Mouse (Mus musculus) T-cell, adult 2 months (primary cell): ENCODE measurements at regions not wholly inside any gene's neighbourhood (a gene's known extent, or its start where the extent isn't known, plus 50 kb on each side); places are given as distances from the start of the nearest gene placed in this dataset.
"Not testable (repeated sequence)": the region's sequence is repeated elsewhere in the genome, so short reads cannot be mapped to it uniquely, and the experiment has no call there.

ENCODE experiments used
- DNase-seq: peaks from one replicate; pipeline ENCODE4 v3.0.0; 2022; ENCODE audit warnings: low spot score

DNA sequence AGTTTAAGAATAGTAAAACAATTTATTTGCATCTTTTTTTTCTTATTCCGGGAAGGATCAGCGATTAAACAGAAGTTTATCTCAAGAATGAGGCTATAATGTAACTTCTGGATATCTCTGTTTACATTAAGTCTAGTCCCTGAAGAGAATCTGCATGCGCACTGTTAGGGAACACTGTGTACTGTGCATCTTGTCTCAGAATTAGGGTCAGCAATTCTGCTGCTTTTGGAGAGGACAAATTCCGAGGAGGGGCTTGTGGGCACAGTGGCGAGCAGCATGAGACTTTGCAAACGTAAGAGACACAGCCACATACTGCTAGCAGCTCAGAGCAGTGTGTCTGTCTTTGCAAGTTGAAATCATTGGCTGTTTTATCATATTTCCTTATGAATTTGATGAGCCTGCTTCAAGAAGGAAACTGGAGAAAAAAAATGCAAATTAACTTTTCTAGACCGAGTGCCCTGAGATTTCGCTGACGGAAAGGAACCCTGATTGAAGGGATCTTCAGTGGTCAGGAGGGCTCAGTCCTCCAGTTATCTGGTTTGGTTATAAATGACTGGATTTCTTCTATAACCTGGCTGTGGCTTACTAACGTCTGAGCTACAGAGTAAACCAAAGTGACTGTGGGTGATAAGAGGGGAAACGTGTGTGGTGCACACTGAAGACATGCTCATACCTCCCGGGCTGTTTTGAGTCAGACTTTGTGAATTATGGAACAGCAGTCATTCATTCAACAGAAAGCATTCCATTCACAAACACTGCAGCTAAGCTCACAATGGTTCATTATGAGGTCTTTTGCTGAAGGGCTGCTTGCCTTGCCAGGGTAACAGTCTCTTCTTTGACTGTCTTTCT is 305.1 kb downstream of the Ets1 start:
- DNase-seq = no peak

DNA sequence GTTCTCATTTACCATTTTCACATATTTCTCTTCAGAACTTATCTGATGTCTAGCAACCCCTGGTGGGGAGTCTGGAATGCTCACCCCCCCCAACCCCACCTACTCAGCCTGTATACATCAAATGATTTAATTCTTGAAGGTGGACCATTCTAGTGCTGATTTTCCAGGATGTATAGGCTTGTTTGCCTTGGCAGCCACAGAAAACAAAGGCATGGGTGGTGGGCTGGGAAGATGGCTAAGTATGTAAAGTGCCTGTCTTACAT is 305.7 kb downstream of the Ets1 start:
- peak; percentile 76 for DNase-seq

DNA sequence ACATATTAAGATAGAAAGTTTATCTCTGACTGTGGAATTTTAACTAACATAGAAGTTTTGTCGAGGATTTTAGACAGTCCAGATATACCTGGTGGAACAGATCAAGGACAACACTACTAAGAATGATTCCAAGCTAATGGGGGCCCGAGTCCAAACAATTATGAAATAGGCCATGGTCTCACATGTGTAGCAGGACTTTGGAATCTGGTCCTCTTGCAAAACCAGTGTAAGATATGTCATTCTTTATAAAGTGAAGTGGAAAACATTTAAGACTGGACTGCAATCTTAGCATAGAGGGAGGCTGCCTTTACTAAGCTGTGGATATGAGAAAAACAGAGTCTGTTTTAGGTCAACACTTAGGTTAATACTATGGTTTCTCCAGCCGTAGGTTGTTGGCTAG is 311.2 kb downstream of the Ets1 start:
- DNase-seq = no peak

DNA sequence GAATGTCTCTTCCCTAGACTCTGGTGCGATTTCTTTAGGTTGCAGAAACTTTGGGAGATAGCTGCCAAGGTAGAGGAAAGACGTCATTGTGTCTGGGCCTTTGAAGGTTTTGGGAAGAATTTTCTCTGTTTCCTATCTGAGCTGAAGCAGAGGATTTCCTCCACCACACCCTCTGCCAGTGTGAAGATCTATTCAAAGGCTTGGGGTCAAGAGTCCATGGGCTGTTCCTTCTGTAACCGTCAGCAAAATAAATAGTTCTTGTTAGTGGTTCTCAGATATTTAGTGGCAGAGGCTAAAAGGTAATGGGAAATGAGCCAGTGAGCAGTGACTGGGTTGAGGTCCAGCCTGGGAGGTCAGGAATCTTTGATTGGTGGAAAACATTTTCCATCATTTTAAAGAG is 313.0 kb downstream of the Ets1 start:
- no peak for DNase-seq

DNA sequence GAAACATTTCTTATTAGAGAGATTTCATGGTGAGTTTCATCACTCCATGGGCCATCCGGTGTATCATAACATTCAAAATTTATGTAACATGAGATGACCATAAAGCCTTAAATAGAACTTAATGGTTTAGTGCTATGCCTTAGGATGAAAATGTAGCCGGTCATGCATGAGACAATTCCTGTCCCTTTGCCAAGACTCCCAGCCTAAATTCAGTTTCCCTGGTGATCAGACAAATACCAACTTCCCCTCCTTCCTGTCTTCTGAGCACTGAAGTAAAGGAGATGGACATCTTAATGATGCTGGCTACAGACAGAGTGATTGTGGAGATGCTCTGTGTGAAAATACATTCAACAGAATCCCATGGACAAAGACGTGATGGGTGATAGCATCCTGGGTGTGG is 322.7 kb downstream of the Ets1 start:
- no peak for DNase-seq

DNA sequence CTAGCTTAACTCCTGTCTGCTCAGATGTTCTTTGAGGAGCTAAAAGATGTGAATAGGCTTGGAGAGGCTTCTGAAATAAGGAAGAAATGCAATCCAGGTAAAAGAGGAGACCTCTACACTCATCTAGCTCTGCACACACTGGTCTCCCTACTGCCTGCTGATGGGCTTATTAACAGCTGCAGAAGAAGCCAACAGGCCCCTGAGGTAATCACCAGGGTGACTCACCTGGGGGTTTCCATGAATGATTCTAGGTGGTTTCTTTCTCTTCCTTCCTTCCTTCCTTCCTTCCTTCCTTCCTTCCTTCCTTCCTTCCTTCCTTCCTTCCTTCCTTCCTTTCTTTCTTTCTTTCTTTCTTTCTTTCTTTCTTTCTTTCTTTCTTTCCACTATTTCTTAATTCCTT is 323.4 kb downstream of the Ets1 start:
- DNase-seq = not testable (repeated sequence)

DNA sequence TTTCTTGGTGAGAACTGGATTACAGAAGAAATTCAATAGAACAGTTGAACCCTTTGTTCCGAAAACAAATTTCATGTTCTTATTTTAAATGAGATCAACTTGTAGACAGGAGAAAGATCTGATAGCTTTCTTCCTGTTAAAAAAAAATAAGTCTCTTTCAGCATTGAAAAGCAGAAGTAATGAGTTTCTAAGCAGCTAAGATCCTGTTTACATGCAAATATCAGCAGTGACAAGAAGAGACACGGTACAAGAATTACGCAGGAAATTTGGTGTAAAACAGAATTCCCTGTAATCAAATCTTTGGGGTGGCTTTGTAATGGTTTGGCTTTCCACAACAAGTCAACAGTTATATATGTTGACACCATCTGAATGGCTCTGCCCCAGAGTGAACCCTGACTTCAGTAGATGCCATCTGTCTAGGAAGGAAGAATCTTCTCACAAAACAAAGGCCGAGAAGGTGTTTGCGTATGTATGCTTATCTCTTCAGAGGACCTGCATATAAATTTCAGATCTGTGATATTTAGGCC is 326.7 kb downstream of the Ets1 start:
- DNase-seq = peak; percentile 8

DNA sequence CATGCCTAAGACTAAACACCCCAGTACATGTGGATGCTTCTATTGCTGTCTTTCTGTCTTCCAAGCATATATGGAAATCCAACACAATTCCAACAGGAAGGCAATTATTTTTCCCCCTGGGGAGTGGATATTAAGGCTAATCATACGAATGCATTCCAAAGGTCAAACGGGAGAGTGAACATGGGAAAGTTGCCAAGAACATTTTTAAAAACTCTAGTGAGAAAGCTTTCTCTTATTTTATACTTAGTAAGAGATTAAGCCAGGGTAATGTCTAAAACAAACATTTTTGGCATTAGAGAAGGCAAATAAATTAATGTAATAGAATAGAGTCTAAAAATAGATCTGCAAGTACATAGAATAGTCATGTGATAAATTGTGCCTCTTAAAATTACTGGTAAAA is 332.4 kb downstream of the Ets1 start:
- DNase-seq = no peak

DNA sequence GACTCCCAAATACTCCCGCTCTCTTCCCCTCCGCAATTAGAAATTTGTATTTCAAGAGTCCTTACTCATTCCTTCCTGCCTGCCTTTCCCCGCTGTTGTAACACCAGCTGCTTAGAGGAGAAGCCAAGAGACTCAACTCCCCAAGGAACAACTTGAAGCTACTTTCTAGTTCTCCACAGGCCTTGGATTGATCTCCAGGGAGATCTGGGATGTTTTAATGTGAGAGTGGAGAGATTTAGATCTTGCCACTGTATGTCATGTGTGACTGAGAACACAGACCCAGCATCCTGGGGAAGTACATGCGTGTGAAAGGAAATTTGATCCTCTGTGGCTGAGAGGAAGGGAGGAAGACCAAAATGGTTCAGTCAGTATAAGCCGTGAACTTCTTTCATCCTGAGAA is 335.4 kb downstream of the Ets1 start:
- DNase-seq = no peak

DNA sequence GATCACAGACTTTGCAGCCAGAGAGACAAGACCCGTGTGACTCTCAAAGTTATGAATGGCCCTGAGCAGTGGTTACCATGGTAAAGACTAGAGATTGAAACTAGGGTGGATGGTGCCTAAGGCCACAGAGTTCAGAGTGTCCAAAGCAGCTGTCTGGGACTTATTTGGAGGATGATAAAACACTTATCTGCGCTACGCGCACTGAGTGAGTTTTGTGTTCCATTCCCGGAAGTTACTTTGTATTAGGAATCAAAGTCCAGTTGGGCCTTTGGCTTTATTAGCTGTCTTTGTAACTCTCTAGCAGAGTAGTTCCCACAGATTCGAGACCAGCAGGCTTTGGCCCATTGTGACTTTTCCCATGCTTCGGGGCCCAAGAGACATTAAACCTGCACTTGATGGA is 335.9 kb downstream of the Ets1 start:
- DNase-seq = no peak

DNA sequence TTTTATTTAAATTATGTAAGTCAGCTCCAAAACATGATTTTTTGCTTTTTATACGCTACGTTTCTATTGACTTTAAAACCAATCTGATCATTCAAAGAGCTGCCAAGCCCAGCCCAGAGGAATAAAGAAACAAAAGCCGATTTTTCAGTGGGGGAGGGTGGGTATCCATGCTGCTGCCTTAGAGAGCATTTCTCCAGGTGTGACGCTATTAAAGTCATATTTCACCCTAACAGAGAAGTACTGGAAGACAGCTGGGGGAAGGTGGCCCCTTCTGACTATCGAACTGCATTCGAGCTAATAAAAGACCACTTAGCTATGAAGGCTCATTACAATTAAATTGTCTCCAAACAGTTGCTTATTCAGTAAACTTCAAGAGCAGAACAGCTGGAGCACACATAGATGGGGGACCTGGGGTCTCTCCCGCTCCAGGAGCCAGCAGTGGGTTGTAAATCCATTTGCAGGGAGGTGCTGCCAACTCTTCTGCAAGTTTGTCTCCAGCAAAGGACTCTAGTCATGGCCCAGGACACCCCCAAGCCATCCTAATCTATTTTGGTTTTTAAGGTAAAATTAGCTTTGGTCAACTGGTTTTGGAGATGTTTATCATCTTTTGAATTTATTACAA is 336.5 kb downstream of the Ets1 start:
- DNase-seq = no peak

DNA sequence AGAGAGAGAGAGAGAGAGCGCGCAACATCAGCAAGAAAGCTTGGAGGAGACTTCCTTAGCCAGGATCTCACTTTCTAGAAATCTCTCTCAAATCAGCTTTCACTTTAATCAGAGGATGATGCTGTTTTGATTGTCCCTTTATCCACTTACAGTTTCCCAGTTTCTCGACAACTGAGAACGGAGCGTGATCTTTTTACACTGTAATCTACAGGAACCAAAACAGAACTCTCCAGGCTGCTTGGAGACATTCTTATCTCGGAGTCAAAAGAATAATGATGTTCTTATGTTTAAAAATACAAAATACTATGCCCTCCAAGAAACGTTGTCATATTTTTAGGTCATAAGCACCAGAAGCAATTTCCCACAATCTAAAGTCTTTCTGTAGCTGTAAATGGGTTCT is 341.7 kb downstream of the Ets1 start:
- DNase-seq = no peak

DNA sequence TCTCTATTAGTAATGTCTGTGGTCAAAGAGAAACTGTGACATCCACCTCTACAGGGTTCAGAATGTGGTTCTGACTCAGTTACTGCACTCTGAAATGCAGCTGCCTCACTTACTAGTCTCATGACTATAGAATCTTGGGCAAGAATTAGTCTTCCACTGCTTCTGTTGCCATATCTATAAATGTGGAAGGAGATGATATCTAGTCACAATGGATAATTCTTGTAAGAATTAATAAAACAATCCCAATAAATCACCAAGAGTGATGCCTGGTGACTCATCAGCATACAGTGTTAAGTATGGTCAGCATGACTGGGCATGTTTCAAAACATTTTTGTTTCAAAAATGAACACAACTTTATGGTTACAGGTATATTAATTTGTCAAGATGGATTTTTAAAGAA is 344.8 kb downstream of the Ets1 start:
- DNase-seq = no peak

DNA sequence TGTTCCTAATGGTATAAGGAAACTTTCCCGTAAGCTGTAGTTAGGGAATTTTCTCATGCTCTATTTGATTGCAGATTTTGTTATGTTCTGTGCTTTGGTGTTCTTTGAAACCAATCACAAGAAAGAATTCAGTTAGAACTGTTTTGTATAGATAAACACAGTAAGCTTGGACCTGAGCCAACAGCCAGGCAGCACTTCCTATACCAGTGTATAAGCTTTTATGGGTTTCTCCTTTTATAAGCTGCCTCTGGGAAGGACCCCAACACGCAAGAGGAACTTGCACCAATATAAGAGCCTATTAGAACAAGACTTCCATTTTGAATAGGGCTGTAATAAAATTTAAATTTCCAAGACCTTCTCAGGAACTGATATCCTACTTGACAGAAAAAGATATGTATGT is 347.2 kb downstream of the Ets1 start:
- no peak for DNase-seq

DNA sequence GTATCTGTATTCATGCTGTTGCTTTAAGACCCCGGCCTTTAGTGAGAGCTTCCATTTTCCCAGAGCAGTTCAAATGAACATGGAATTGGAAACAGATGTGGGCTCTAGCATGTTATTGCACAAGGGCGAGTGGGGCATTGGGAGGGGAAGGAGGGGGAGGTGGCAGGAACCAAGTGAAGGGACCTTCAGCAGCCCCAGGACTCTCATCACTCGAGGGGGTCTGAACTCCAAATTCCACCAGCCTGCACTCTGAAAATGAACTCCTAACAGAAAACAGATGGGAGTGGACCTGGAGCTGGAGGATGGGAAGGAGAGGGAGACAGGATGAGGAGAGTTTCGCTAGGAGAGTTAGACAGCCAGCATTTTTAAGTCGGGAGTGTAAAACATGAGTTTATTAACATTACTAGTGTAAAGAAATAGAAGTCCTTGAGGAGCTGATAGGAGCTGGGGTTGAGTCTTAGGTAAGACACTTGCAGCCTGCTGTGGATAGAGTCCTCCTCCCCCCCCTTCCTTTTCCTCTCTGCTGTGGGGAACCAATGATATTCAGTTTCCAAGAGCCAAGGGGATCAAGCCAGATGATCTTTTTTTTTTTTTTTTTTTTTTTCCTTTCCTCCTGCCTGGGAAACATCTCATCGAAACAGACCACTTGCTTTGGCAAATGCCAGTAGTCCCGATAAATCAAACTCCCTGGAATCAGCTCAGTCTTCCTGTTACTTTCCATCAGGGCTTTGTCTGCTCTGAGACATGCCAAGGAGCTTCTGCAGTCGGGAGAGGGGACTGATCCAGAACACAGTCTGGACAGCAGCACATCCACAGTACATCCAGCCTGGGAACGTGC is 351.0 kb downstream of the Ets1 start:
- no peak for DNase-seq

DNA sequence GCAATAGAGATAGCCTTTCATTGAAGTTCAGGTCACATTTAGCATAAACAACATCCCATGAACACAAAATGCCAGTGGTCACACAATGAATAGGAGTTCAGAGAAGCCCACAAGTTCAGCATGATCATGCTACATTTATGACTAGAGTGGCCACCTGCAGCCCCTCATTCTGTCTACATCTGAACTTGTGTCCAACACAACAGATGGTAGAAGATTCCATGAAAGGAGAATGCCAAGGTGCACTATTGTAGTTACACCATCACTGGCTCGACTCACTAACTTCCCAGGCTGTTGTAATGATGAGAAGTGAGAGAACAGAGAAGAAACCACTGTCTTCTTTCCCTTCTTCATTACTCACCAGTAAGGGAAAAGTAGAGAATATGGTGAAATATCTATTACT is 353.0 kb downstream of the Ets1 start:
- DNase-seq = no peak

DNA sequence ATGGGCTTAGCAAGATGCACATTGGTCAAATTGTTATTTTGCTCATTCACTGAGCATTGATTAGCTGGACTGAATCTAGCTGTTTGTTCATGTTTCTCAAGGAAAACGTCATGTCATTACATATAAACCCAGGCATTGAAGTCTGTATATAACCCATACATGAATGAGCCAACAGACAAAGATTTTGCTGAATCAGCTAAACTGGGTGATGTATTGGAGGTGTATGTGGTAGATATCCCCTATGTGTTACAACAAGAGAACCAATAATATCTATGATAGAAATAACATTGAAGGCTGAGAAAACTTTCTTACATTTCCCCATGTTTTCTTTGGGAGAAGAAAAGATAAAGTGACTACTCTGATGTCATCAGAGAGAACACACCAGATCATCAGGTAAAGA is 362.3 kb downstream of the Ets1 start:
- no peak for DNase-seq

DNA sequence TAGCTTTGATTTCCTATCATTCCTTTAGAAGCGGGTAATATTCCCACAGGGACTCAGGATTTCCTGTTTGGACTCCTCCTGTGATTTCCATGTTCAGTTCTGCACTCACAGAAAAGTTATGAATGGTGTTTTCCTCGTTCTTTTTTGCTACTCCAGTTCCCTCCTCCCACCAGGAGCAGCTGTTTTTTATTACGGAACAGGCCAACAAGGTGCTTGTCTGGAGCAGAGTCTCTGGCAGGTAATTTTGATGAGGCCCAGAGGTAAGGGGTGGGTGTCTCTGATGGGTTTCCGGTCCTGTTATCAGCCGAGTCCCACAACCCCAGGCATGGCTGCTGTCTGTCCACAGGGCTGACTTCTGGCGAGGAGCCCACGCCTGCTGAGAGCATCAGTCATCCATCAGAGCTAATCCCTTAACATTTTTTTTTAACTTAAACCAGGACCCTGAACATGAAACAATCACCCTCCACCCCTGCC is 364.7 kb downstream of the Ets1 start:
- no peak for DNase-seq

DNA sequence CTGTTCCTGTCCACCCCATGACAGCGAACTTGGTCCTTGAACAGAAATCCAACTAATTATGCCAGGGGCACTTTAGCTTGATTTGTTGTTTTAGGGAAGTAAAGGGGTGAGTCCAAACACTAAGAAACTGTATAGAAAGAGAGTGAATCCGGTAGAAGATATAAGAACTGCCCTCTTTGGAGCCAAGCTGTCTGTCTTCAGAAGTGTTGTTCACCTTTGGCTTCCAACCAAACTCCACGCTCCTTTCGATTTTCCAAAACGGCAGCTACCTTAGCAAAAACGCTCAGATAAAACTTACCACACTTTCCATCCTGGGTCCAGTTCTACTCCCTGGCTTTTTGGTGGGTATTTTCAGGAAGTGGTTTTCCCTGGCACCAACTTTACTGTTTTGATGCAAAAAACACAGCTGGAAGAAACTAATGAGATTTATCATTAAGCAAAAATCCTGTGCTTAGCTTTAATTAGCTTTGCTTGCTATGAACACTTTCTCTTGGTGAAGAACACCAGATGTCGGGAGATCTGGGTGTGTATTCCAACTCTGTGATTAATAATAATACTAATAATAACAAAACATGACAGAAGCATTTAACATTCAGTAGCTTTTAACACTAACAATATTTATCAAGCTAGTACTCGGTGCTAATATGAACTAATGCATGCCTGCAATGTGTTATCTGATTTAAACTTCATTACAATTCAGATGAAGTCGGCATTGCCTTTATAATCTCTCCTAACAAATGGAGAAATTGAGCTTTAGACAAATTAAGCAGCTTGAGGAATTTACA is 365.3 kb downstream of the Ets1 start:
- DNase-seq = no peak

DNA sequence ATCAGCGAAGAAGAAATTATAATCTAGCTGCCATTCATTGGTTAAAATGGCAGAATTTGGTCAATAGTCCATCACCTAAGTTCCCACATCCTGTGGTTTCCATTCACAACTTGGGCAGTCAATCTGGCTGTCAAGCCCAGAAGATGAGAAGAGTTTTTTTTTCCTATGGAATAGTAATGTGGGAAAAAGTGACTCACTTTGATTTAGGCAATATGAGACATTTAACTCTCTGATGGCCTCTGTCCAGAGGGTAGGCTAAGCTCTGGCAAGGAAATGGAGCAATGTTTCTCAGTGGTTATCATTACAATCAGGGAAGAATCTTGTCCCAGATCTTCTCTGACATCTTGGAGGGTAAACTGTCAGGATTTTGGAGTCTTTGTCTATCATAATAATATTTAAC is 367.9 kb downstream of the Ets1 start:
- DNase-seq = no peak

DNA sequence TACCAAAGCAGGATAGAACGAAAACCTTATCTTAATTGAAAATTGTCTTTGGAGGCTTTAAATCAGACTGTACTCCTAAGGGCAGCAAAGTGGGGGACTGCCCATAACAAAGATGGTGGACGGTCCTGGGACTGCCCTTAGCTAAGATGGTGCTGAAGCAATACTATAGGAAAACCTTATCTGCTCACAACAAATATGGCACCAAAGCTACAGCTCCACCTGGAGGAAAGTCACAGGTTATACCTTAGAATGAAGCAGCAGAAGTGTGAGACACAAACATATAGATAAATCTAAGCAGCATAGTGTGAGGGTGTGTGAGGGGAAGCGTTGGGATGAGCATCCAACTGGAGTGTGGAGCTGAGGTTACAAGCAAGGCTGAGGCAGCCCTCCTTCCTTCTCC is 368.5 kb downstream of the Ets1 start:
- DNase-seq = peak; percentile 39

DNA sequence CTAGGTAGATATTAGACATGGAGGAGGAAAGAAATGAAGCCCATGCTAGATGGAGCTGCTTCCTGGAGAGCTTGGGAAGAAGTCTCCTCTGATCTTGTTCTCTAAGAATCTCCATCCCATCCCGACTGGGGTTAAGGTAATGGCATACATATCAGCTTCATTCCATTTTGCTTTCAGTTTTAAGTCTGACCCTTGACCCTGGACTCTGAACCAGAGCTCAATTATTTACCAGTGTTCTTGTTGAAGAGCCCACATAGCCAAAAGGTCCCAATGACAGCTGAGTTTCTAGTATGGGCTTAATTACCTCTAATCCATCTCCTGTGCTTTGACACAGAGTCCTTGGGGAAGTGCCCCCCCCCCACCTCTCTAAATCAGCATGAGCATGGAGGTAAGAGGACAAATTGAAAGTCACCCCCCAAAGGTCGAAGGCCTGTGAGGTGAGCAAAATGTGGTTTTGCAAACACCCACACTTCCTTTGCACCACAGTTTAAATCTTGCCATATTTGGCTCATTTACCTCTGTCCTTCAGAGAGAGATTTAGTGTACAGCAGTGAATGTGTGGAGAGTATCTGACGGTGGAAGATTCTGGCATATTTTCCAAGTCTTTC is 371.5 kb downstream of the Ets1 start:
- peak; percentile 31 for DNase-seq
